Mouse (Mus musculus): ENCODE measurements at regions not wholly inside any gene's neighbourhood (a gene's known extent, or its start where the extent isn't known, plus 50 kb on each side); places are given as distances from the start of the nearest gene placed in this dataset.

DNA sequence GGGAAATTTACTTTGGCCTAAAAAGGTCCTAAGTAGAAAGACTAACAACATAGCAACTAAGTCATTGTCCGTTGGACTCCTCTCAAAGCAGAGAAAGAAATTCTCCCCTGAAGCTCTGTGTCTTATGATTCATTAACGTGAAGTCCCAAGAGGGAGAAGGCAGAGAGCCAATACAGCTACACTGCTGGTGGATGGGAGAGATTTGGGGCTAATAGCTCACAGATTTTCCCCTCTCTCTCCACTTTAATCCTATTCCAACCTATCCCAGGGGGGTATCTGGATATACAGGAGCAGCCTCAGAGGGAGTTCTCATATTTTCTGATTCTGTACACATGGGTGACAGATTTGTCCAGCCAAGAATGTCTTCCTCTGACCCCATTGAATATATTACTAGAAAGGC, 247.1 kb downstream of the Ipo11 start:
- Histone ChIP-seq H3K27ac (no peak overlapping the region), H3K27me3 (ENCODE audit: control insufficient read depth, insufficient read depth, low read length) (no peaks in the 10 kb centered on the region), H3K4me3 (no peak overlapping the region), H3K79me2 (replicated peaks; ENCODE audit: control insufficient read depth, insufficient read depth, low read length) (no peaks in the 10 kb centered on the region), H3K4me1 (ENCODE audit: control insufficient read depth, insufficient read depth, low read length) (no peaks in the 10 kb centered on the region), H3K9ac (ENCODE audit: low read depth, low read length) (no peak overlapping the region), H3K36me3 (ENCODE audit: control insufficient read depth, insufficient read depth, low read length) (no peaks in the 10 kb centered on the region)
- 51% methylated on average over 2 of the region's 2 CpGs for whole genome bisulfite sequencing
- no peak for DNase-seq
- TF ChIP-seq CTCF (IDR thresholded peaks at IDR 0.05) (no peak), POLR2A (IDR thresholded peaks at IDR 0.05; ENCODE audit: insufficient read depth, low read depth, low read length) (no peak), EP300 (IDR thresholded peaks at IDR 0.05; ENCODE audit: insufficient read depth, low read depth, low read length) (no peak)
- intact Hi-C loops (cut with DNase I): no loop called here

DNA sequence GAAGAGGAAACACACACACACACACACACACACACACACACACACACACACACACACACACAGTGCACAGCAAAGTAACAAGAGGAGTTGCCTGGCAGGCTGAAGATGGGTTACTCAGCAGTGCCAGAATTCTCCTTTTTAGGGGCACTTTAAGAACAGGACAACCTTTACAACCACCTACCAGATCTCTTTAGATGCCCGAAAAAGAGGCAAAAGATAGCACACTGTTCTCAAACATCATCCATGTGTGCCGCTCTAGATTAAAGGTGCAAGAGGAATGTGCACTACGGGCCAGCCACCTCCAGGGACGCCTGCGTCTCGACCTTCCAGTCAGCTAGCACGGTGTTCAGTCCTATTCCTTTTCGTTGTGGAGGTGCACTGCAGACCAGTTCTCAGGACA, 247.7 kb downstream of the Ipo11 start:
- 82% methylated on average over 8 of the region's 8 CpGs for WGBS
- H3K27ac ChIP-seq: no peak overlapping the region
- TF ChIP-seq CTCF (IDR thresholded peaks at IDR 0.05): no peak
- TF ChIP-seq POLR2A (IDR thresholded peaks at IDR 0.05; ENCODE audit: insufficient read depth, low read depth, low read length): no peak
- TF ChIP-seq EP300 (IDR thresholded peaks at IDR 0.05; ENCODE audit: insufficient read depth, low read depth, low read length): no peak
- intact Hi-C loops (cut with DNase I): no loop called here
- DNase-seq: no peak
- no peak overlapping the region for H3K9ac ChIP-seq (ENCODE audit: low read depth, low read length)
- H3K4me1 ChIP-seq (ENCODE audit: control insufficient read depth, insufficient read depth, low read length): no peaks in the 10 kb centered on the region
- H3K4me3 ChIP-seq: no peak overlapping the region
- H3K36me3 ChIP-seq (ENCODE audit: control insufficient read depth, insufficient read depth, low read length): no peaks in the 10 kb centered on the region
- no peaks in the 10 kb centered on the region for H3K79me2 ChIP-seq (replicated peaks; ENCODE audit: control insufficient read depth, insufficient read depth, low read length)
- H3K27me3 ChIP-seq (ENCODE audit: control insufficient read depth, insufficient read depth, low read length): no peaks in the 10 kb centered on the region

DNA sequence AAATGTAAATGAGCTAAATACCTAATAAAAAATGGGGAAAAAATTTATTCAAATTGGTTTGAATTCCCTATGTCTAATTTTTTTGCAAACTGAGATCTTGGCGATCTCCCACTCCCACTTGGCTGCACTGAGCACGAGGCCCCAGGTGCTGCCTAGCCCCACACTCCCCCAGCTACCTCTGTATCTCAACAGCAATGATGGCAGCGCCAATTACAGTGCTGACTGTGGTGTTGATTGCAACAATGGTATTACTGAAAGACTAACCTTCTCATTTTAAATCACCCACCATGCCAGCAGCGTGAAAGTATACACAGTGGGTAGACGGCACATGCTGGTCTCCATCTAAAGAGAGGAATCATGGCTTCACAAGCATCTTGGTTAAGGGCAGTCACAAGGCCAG, 267.1 kb downstream of the Ipo11 start:
- TF ChIP-seq POLR2A (IDR thresholded peaks at IDR 0.05; ENCODE audit: insufficient read depth, low read depth, low read length): no peak
- TF ChIP-seq CTCF (IDR thresholded peaks at IDR 0.05): no peak
- TF ChIP-seq EP300 (IDR thresholded peaks at IDR 0.05; ENCODE audit: insufficient read depth, low read depth, low read length): no peak
- WGBS: 77% methylated on average over 5 of the region's 5 CpGs
- Histone ChIP-seq H3K4me1 (ENCODE audit: control insufficient read depth, insufficient read depth, low read length) (no peaks in the 10 kb centered on the region), H3K27ac (no peak overlapping the region), H3K9ac (ENCODE audit: low read depth, low read length) (no peak overlapping the region), H3K27me3 (ENCODE audit: control insufficient read depth, insufficient read depth, low read length) (no peaks in the 10 kb centered on the region), H3K79me2 (replicated peaks; ENCODE audit: control insufficient read depth, insufficient read depth, low read length) (no peaks in the 10 kb centered on the region), H3K4me3 (no peak overlapping the region), H3K36me3 (ENCODE audit: control insufficient read depth, insufficient read depth, low read length) (no peaks in the 10 kb centered on the region)
- DNase-seq: no peak
- intact Hi-C loops (cut with DNase I): no loop called here

DNA sequence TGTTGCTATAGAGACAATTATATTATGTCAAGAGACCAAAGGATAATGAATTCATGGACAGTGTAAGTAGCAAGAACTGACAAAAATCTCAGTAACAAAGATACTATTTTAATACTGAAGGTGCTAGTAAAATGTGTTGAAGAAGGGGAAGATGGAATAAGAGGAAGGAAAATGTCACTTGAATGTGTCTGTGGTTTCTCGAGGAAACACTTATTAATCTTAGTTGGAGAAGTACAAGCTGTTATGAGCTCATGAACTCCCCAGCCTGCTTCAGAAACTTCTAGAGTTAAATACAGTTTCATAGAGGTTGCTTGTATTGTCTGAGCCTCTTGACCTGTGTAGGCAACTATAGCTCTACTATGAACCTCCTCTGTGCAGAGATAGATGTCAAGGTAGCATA, 274.6 kb downstream of the Ipo11 start:
- no peaks in the 10 kb centered on the region for H3K36me3 ChIP-seq (ENCODE audit: control insufficient read depth, insufficient read depth, low read length)
- intact Hi-C loops (cut with DNase I): no loop called here
- no peak overlapping the region for H3K27ac ChIP-seq
- DNase-seq: no peak
- no peak overlapping the region for H3K4me3 ChIP-seq
- no peak overlapping the region for H3K9ac ChIP-seq (ENCODE audit: low read depth, low read length)
- no peaks in the 10 kb centered on the region for H3K4me1 ChIP-seq (ENCODE audit: control insufficient read depth, insufficient read depth, low read length)
- WGBS: 61% methylated on average over 1 of the region's 1 CpGs
- H3K79me2 ChIP-seq (replicated peaks; ENCODE audit: control insufficient read depth, insufficient read depth, low read length): no peaks in the 10 kb centered on the region
- H3K27me3 ChIP-seq (ENCODE audit: control insufficient read depth, insufficient read depth, low read length): no peaks in the 10 kb centered on the region
- TF ChIP-seq CTCF (IDR thresholded peaks at IDR 0.05) (no peak), EP300 (IDR thresholded peaks at IDR 0.05; ENCODE audit: insufficient read depth, low read depth, low read length) (no peak), POLR2A (IDR thresholded peaks at IDR 0.05; ENCODE audit: insufficient read depth, low read depth, low read length) (no peak)

DNA sequence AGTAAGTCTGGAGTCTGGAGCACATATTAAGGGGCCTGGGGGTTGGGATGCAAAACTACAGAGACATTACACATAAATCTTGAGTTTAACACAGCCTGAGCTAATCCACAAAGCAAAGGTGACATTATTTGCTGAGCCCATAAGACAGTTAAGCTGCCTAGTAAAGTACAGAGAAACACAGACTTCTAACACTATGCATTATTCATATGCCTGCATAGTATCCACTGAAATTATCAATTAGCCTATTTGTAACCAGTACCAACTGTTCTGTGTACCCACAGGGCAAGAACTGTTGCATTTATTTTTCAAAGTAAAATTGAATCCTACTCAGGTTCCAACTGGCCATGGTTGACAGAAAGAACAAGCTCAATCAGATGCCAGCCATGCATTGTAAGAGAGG, 287.4 kb downstream of the Ipo11 start:
- Histone ChIP-seq H3K27me3 (ENCODE audit: control insufficient read depth, insufficient read depth, low read length) (no peaks in the 10 kb centered on the region), H3K9ac (ENCODE audit: low read depth, low read length) (no peak overlapping the region), H3K79me2 (replicated peaks; ENCODE audit: control insufficient read depth, insufficient read depth, low read length) (no peaks in the 10 kb centered on the region), H3K27ac (no peak overlapping the region), H3K36me3 (ENCODE audit: control insufficient read depth, insufficient read depth, low read length) (no peaks in the 10 kb centered on the region), H3K4me3 (no peak overlapping the region), H3K4me1 (ENCODE audit: control insufficient read depth, insufficient read depth, low read length) (no peaks in the 10 kb centered on the region)
- no peak for DNase-seq
- TF ChIP-seq EP300 (IDR thresholded peaks at IDR 0.05; ENCODE audit: insufficient read depth, low read depth, low read length) (no peak), POLR2A (IDR thresholded peaks at IDR 0.05; ENCODE audit: insufficient read depth, low read depth, low read length) (no peak), CTCF (IDR thresholded peaks at IDR 0.05) (no peak)
- intact Hi-C loops (cut with DNase I): no loop called here

DNA sequence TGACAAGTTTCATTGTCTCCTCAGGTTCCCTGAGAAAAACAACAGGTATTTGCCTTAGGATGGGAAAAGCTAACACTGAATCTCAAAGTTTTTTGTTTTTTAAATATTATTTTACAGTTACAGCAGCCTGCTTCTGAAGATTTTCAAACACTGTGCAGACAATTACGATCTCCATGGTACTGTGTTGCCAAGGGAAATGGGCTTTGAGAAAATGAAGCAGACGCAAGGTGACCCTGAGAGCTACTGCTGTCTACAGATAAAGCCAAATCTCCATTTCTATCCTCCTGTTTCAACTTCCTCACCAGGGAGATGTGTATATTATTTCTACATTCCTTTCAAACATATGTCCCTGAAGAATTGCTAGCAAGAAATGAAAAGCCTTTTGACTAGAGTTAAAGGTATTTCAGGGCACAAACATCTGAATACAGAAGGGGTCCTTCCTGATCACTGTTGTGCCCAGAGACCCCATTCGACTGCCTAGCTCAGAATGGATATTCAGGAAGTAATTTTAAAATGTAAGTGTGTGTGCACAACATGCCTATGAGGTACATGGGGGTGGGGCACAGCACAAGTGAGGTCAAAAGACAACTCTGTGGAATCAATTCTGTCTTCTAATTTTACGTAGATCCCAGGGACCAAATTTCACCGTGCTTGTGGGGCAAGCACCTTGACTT, 293.3 kb downstream of the Ipo11 start:
- no peaks in the 10 kb centered on the region for H3K27me3 ChIP-seq (ENCODE audit: control insufficient read depth, insufficient read depth, low read length)
- TF ChIP-seq CTCF (IDR thresholded peaks at IDR 0.05): no peak
- TF ChIP-seq POLR2A (IDR thresholded peaks at IDR 0.05; ENCODE audit: insufficient read depth, low read depth, low read length): no peak
- no peak for TF ChIP-seq EP300 (IDR thresholded peaks at IDR 0.05; ENCODE audit: insufficient read depth, low read depth, low read length)
- no peak for DNase-seq
- H3K4me3 ChIP-seq: no peak overlapping the region
- no peaks in the 10 kb centered on the region for H3K79me2 ChIP-seq (replicated peaks; ENCODE audit: control insufficient read depth, insufficient read depth, low read length)
- no peak overlapping the region for H3K9ac ChIP-seq (ENCODE audit: low read depth, low read length)
- 60% methylated on average over 5 of the region's 5 CpGs for WGBS
- no peaks in the 10 kb centered on the region for H3K4me1 ChIP-seq (ENCODE audit: control insufficient read depth, insufficient read depth, low read length)
- no peaks in the 10 kb centered on the region for H3K36me3 ChIP-seq (ENCODE audit: control insufficient read depth, insufficient read depth, low read length)
- intact Hi-C loops (cut with DNase I): no loop called here
- no peak overlapping the region for H3K27ac ChIP-seq

Measured in heart, adult 2 months (tissue).